Mouse (Mus musculus): ENCODE results near the gene Gal3st4. TPM values are rescaled to one million over a fixed set of nuclear protein-coding genes. Genes with fewer than 3 reads are reported as not detected.

The Gal3st4 gene
- 0.12 TPM in 1 of 2 replicates, not detected in the other for polyA plus RNA-seq (2015; fragmentation: Nextera tagmentation; extraction: Ambion mirVana)

DNA sequence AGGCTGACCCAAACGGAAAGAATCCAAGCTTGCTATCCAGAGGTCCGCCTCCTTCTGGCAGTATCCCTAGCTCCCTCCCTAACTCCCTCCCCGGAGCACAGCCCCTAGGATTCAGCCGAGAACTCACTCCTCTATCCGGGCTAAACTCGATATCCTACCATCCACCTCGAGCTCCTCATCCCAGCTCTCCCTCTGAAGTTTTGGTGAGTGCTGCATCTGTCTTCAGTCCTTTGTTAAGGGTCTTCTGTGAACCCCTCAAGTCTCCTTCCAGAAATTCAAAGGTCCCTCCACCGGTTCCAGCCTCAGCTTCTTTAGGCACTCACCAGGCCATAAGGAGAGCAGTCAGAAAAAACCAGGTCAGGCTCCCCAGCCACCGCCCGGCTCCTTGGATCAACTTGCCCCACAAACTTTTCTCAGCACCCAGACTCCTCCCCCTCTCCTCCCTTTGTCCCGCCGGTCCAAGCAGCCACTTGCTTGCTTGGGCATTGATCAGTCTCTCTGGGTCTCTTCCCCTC lies at the start of gene Gal3st4:
Gal3st4 (minus strand) TSS at position 432 of the 515 bp plus-strand sequence.
- no peak within 1 kb of the TSS for H3K9ac ChIP-seq (replicated peaks)
- H3K4me3 ChIP-seq (ENCODE audit: low read depth, low read length) = no peak within 1 kb of the TSS
- H3K4me2 ChIP-seq (ENCODE audit: low read depth, low read length) = no peak within 1 kb of the TSS
- no peak for DNase-seq
- no peak for ATAC-seq
- no peaks in the 10 kb centered on the region for H3K36me3 ChIP-seq (replicated peaks; ENCODE audit: insufficient read depth, low read length)
- no peak within 1 kb of the TSS for H3K27ac ChIP-seq (ENCODE audit: low read depth)
- TF ChIP-seq CTCF (IDR thresholded peaks at IDR 0.05; ENCODE audit: low read depth) (no peak), EP300 (IDR thresholded peaks at IDR 0.05; ENCODE audit: low read depth) (no peak)
- H3K4me1 ChIP-seq (ENCODE audit: insufficient read depth) = no peaks in the 10 kb centered on the region
- no peaks in the 10 kb centered on the region for H3K9me3 ChIP-seq (ENCODE audit: low read length)
- H3K27me3 ChIP-seq (ENCODE audit: insufficient read depth, low read length) = peaks cover 23% of the 10 kb centered on the region; the same call in 1 of the 2 replicates
- WGBS (ENCODE audit: insufficient replicate concordance) = 18% methylated on average over 12 of the region's 12 CpGs

DNA sequence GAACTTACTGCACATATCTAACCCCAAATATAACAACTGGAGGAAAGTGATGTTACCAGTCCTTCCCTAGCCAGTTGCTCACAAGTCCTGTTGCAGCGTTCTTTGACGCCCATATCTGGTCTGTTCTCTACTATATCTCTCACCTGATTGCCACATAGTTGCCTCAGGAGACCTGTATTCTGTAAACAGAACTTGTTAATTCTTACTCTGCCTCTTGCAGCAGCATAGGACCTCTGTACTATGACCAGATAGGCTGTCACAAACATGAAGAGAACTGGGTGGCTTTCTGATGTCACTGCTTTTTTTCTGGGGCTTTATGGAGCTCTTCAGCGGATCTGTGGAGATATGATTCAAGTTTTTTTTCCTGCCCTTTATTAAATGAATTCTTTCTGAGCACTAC lies 40.2 kb upstream of the Gal3st4 start:
- TF ChIP-seq EP300 (IDR thresholded peaks at IDR 0.05; ENCODE audit: low read depth) (no peak), CTCF (IDR thresholded peaks at IDR 0.05; ENCODE audit: low read depth) (no peak)
- peak; percentile 74 for ATAC-seq

DNA sequence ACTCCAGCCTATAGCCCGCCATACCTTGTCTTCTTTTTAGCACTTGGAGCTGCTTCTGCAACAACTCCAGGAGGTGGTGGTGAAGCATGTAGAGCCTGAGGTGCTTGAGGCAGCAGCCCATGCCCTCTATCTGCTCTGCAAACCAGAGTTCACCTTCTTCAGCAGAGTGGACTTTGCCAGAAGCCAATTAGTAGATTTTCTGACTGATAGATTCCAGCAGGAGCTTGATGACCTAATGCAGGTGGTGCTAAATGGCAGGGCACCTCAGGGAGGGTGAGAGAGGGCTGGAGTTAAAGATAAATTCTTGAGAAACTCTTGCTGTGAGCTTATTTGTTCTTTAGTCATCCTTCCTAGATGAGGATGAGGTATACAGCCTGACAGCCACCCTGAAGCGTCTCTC lies 27.0 kb upstream of the Gal3st4 start:
- no peak overlapping the region for H3K9ac ChIP-seq (replicated peaks)
- ATAC-seq (no peak), DNase-seq (no peak)
- no peaks in the 10 kb centered on the region for H3K9me3 ChIP-seq (ENCODE audit: low read length)
- no peaks in the 10 kb centered on the region for H3K27me3 ChIP-seq (ENCODE audit: insufficient read depth, low read length)
- H3K36me3 ChIP-seq (replicated peaks; ENCODE audit: insufficient read depth, low read length) = no peaks in the 10 kb centered on the region
- TF ChIP-seq CTCF (IDR thresholded peaks at IDR 0.05; ENCODE audit: low read depth) (no peak), EP300 (IDR thresholded peaks at IDR 0.05; ENCODE audit: low read depth) (no peak)
- H3K4me3 ChIP-seq (ENCODE audit: low read depth, low read length) = no peak overlapping the region
- H3K4me1 ChIP-seq (ENCODE audit: insufficient read depth) = no peaks in the 10 kb centered on the region
- H3K4me2 ChIP-seq (ENCODE audit: low read depth, low read length) = no peak overlapping the region
- WGBS (ENCODE audit: insufficient replicate concordance) = 75% methylated on average over 2 of the region's 2 CpGs
- no peak overlapping the region for H3K27ac ChIP-seq (ENCODE audit: low read depth)

More for the DNA sequence above, 40.2 kb upstream of the Gal3st4 start:
- Histone ChIP-seq H3K27me3 (ENCODE audit: insufficient read depth, low read length) (no peaks in the 10 kb centered on the region), H3K4me2 (ENCODE audit: low read depth, low read length) (no peak overlapping the region), H3K9me3 (ENCODE audit: low read length) (no peaks in the 10 kb centered on the region), H3K27ac (ENCODE audit: low read depth) (no peak overlapping the region), H3K36me3 (replicated peaks; ENCODE audit: insufficient read depth, low read length) (no peaks in the 10 kb centered on the region), H3K4me3 (ENCODE audit: low read depth, low read length) (no peak overlapping the region), H3K4me1 (ENCODE audit: insufficient read depth) (no peaks in the 10 kb centered on the region), H3K9ac (replicated peaks) (no peak overlapping the region)
- WGBS (ENCODE audit: insufficient replicate concordance) = 65% methylated on average over 3 of the region's 3 CpGs
- no peak for DNase-seq

DNA sequence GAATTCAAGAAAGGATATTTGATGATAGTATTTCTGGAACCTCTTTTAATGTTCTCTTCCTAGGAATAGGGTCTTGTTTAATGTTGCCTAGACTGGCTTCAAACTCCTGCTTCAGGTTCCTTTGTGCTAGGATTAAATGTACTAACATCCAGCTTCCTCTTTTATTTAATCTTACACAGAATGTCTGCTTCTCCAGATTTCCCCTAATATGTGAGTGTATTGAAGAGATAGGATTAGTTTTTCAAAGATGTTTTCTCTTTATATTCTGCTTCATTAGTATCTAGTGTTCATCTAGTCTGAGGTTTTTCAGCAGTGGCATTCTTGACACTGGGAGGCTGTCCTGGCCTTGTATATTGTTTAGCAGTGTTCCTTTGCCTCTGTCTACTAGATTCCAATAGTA lies 21.5 kb upstream of the Gal3st4 start:
- no peak for TF ChIP-seq EP300 (IDR thresholded peaks at IDR 0.05; ENCODE audit: low read depth)
- ATAC-seq = no peak
- H3K27ac ChIP-seq (ENCODE audit: low read depth) = no peak overlapping the region

DNA sequence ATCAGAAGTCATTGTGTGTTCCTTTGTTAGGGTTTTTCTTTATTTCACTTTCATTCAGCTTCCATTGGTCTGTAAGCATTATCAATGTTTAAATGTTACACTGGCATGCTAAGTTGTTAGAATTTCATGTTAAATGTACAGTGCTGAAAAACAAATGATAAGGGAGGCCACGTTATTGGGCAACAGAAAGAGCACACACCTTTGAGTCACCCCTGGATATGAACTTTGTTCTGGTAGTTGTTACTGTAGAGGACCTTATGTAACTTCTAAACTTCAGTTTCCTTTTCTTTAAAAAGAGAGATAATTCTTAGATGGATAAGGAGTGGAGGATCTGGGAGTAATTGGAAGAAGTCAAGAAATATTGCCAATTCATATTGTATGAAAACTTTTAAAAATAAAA lies 19.0 kb upstream of the Gal3st4 start:
- no peak overlapping the region for H3K9ac ChIP-seq (replicated peaks)
- no peaks in the 10 kb centered on the region for H3K4me1 ChIP-seq (ENCODE audit: insufficient read depth)
- TF ChIP-seq EP300 (IDR thresholded peaks at IDR 0.05; ENCODE audit: low read depth) = no peak
- TF ChIP-seq CTCF (IDR thresholded peaks at IDR 0.05; ENCODE audit: low read depth) = no peak
- ATAC-seq (no peak), DNase-seq (no peak)
- no peak overlapping the region for H3K4me2 ChIP-seq (ENCODE audit: low read depth, low read length)
- no peaks in the 10 kb centered on the region for H3K27me3 ChIP-seq (ENCODE audit: insufficient read depth, low read length)
- no peak overlapping the region for H3K27ac ChIP-seq (ENCODE audit: low read depth)
- no peaks in the 10 kb centered on the region for H3K9me3 ChIP-seq (ENCODE audit: low read length)
- no peaks in the 10 kb centered on the region for H3K36me3 ChIP-seq (replicated peaks; ENCODE audit: insufficient read depth, low read length)
- H3K4me3 ChIP-seq (ENCODE audit: low read depth, low read length) = no peak overlapping the region
- WGBS (ENCODE audit: insufficient replicate concordance) = 43% methylated on average over 1 of the region's 1 CpGs

More for the DNA sequence above, 21.5 kb upstream of the Gal3st4 start:
- Histone ChIP-seq H3K9me3 (ENCODE audit: low read length) (no peaks in the 10 kb centered on the region), H3K36me3 (replicated peaks; ENCODE audit: insufficient read depth, low read length) (no peaks in the 10 kb centered on the region), H3K4me2 (ENCODE audit: low read depth, low read length) (no peak overlapping the region), H3K27me3 (ENCODE audit: insufficient read depth, low read length) (no peaks in the 10 kb centered on the region), H3K4me3 (ENCODE audit: low read depth, low read length) (no peak overlapping the region), H3K9ac (replicated peaks) (no peak overlapping the region), H3K4me1 (ENCODE audit: insufficient read depth) (no peaks in the 10 kb centered on the region)
- DNase-seq = no peak

DNA sequence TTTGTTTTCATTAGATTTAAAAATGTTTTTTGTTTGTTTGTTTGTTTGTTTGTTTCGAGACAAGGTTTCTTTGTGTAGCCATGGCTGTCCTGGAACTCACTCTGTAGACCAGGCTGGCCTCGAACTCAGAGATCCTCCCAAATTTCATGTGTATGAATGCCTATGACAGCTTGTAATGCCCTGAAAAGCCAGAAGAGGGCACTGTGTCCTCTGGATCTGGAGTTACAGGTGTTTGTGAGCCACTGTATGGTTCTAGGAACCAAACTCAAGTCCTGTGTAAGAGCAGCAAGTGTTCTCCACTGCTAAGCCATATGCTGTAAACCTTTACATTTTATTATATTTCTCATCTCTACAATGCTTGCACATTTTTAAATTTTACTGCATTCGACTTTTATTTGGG lies 15.2 kb upstream of the Gal3st4 start:
- 78% methylated on average over 3 of the region's 3 CpGs for WGBS (ENCODE audit: insufficient replicate concordance)
- Histone ChIP-seq H3K9ac (replicated peaks) (no peak overlapping the region), H3K4me2 (ENCODE audit: low read depth, low read length) (no peak overlapping the region), H3K4me1 (ENCODE audit: insufficient read depth) (no peaks in the 10 kb centered on the region), H3K9me3 (ENCODE audit: low read length) (no peaks in the 10 kb centered on the region), H3K4me3 (ENCODE audit: low read depth, low read length) (no peak overlapping the region), H3K27ac (ENCODE audit: low read depth) (no peak overlapping the region), H3K27me3 (ENCODE audit: insufficient read depth, low read length) (no peaks in the 10 kb centered on the region), H3K36me3 (replicated peaks; ENCODE audit: insufficient read depth, low read length) (no peaks in the 10 kb centered on the region)
- DNase-seq = no peak
- ATAC-seq = no peak
- TF ChIP-seq CTCF (IDR thresholded peaks at IDR 0.05; ENCODE audit: low read depth) = peak; percentile 53
- TF ChIP-seq EP300 (IDR thresholded peaks at IDR 0.05; ENCODE audit: low read depth) = no peak

DNA sequence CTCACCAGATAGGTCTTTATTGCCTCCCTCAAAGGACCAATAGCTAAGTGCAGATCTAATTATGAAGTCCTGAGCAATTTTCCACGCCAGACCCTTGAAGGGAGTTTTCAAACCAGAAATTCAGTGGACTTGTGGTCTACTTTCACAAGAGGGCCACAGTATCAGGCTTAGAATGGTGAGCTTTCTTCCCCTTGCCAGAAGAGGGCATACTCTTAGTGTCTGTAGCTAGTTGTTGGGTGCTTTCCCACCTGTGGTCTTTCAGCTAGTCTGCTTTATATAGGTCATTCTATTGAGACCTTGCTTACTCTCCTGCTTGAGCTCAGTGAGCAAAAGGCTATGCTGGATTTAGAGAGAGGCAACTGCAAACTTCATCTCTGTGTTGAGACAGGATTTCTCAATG lies 10.9 kb upstream of the Gal3st4 start:
- Histone ChIP-seq H3K4me2 (ENCODE audit: low read depth, low read length) (no peak overlapping the region), H3K9me3 (ENCODE audit: low read length) (0 out of 2 replicates have a peak, but pooled peaks cover 2% of the 10 kb centered on the region), H3K36me3 (replicated peaks; ENCODE audit: insufficient read depth, low read length) (no peaks in the 10 kb centered on the region), H3K27ac (ENCODE audit: low read depth) (no peak overlapping the region), H3K4me3 (ENCODE audit: low read depth, low read length) (no peak overlapping the region), H3K9ac (replicated peaks) (no peak overlapping the region), H3K27me3 (ENCODE audit: insufficient read depth, low read length) (no peaks in the 10 kb centered on the region), H3K4me1 (ENCODE audit: insufficient read depth) (peaks cover 10% of the 10 kb centered on the region)
- 63% methylated on average over 1 of the region's 1 CpGs for WGBS (ENCODE audit: insufficient replicate concordance)
- TF ChIP-seq CTCF (IDR thresholded peaks at IDR 0.05; ENCODE audit: low read depth) = peak; percentile 39
- TF ChIP-seq EP300 (IDR thresholded peaks at IDR 0.05; ENCODE audit: low read depth) = no peak
- ATAC-seq (no peak), DNase-seq (no peak)
